Mouse (Mus musculus): ENCODE measurements at regions not wholly inside any gene's neighbourhood (a gene's known extent, or its start where the extent isn't known, plus 50 kb on each side); places are given as distances from the start of the nearest gene placed in this dataset.

DNA sequence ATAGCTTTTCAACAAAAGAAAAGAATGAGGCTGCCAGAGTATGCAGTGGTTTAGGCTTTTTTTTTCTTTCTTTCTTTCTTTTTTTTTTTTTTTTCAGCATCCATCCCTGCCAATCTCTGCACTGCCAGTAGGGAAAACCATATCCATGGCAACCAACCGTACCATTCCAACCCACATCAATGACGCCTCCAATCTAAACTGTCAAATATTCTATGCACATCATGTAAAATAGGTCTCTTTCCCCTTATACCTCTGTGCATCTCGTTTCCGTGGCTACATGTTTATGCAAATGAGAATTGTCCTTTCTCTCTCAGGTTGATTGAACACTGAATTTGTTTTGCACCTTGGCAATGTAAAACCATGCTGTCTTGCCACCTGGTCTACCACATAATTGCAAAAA lies 384.0 kb upstream of the Ccnh start:
- H3K9me3 ChIP-seq (replicated peaks; ENCODE audit: insufficient read depth, low read length), result no peaks in the 10 kb centered on the region
- TF ChIP-seq EP300 (IDR thresholded peaks at IDR 0.05; ENCODE audit: low read depth in 1 of 2, low read length in 2 of 2) (no peak), CHD1 (IDR thresholded peaks at IDR 0.05; ENCODE audit: low read depth, low read length) (no peak), BHLHE40 (IDR thresholded peaks at IDR 0.05; ENCODE audit: borderline replicate concordance, low read depth, low read length) (no peak), NELFE (IDR thresholded peaks at IDR 0.05; ENCODE audit: low read depth, low read length) (no peak), HCFC1 (IDR thresholded peaks at IDR 0.05; ENCODE audit: low read depth, low read length) (no peak), GATA1 (IDR thresholded peaks at IDR 0.05; ENCODE audit: low read depth, low read length) (no peak)
- no peaks in the 10 kb centered on the region for H3K79me2 ChIP-seq (ENCODE audit: control insufficient read depth, insufficient read depth, low read length, poor library complexity)
- H3K4me3 ChIP-seq (ENCODE audit: control insufficient read depth in 1 of 2, insufficient read depth in 1 of 2, low read depth in 2 of 2, low read length in 2 of 2), result no peak overlapping the region
- H3K4me1 ChIP-seq (ENCODE audit: control insufficient read depth in 1 of 2, insufficient read depth in 2 of 2, low read length in 2 of 2), result no peaks in the 10 kb centered on the region
- no peak overlapping the region for H3K9ac ChIP-seq (ENCODE audit: control insufficient read depth, low read depth, low read length, poor library complexity, severe bottlenecking)
- no peak overlapping the region for H3K27ac ChIP-seq (ENCODE audit: control insufficient read depth, low read depth, low read length)
- no peak for DNase-seq (ENCODE audit: low read depth, low spot score)
- no peaks in the 10 kb centered on the region for H3K36me3 ChIP-seq (ENCODE audit: control insufficient read depth in 1 of 2, insufficient read depth in 2 of 2, low read length in 2 of 2)
- H3K27me3 ChIP-seq (ENCODE audit: control insufficient read depth in 1 of 2, insufficient read depth in 2 of 2, low read length in 2 of 2), result no peaks in the 10 kb centered on the region

DNA sequence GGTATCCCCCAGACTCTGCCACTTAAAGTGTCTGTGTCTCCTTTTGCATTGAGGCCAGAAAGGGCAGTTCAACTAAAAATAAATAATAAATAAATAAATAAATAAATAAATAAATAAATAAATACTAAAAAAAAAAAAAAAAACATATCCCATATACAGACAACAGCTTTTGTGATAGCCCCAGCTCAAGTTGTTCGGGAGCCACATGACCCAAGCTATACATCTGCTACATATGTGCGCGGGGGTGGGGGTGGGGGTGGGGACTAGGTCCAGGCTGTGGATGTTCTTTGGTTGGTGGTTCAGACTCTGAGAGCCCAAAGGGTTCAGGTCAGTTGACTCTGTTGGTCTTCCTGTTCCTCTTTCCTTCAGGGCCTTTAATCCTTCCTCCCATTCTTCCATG lies 379.6 kb upstream of the Ccnh start:
- TF ChIP-seq E2F4 (IDR thresholded peaks at IDR 0.05; ENCODE audit: borderline replicate concordance, low read depth, low read length) (no peak), BHLHE40 (IDR thresholded peaks at IDR 0.05; ENCODE audit: borderline replicate concordance, low read depth, low read length) (no peak)
- Histone ChIP-seq H3K4me1 (ENCODE audit: control insufficient read depth in 1 of 2, insufficient read depth in 2 of 2, low read length in 2 of 2) (no peaks in the 10 kb centered on the region), H3K79me2 (ENCODE audit: control insufficient read depth, insufficient read depth, low read length, poor library complexity) (no peaks in the 10 kb centered on the region), H3K36me3 (ENCODE audit: control insufficient read depth in 1 of 2, insufficient read depth in 2 of 2, low read length in 2 of 2) (no peaks in the 10 kb centered on the region), H3K27me3 (ENCODE audit: control insufficient read depth in 1 of 2, insufficient read depth in 2 of 2, low read length in 2 of 2) (no peaks in the 10 kb centered on the region), H3K9me3 (replicated peaks; ENCODE audit: insufficient read depth, low read length) (no peaks in the 10 kb centered on the region), H3K4me3 (ENCODE audit: control insufficient read depth in 1 of 2, insufficient read depth in 1 of 2, low read depth in 2 of 2, low read length in 2 of 2) (no peak overlapping the region), H3K9ac (ENCODE audit: control insufficient read depth, low read depth, low read length, poor library complexity, severe bottlenecking) (no peak overlapping the region), H3K27ac (ENCODE audit: control insufficient read depth, low read depth, low read length) (no peak overlapping the region)
- no peak for DNase-seq (ENCODE audit: low read depth, low spot score)

Measured in MEL (cell line).